Mouse (Mus musculus) cortical plate, adult 2 months (tissue): ENCODE measurements at regions not wholly inside any gene's neighbourhood (a gene's known extent, or its start where the extent isn't known, plus 50 kb on each side); places are given as distances from the start of the nearest gene placed in this dataset.

Experiments
- CTCF ChIP-seq: fragments of 200-500 bp; IDR thresholded peaks from 2 replicates; pipeline ENCODE4 v1.5.1; 2011; ENCODE audit warnings: mild to moderate bottlenecking, control low read depth, low read length; ENCODE audit not compliant: insufficient read depth; ENCODE audit errors: extremely low read depth
- POLR2A ChIP-seq: fragments of 200-500 bp; IDR thresholded peaks from 2 replicates; pipeline ENCODE4 v1.6.1; 2011; ENCODE audit warnings: mild to moderate bottlenecking, low read length, control low read depth; ENCODE audit not compliant: insufficient read depth; ENCODE audit errors: extremely low read depth

DNA sequence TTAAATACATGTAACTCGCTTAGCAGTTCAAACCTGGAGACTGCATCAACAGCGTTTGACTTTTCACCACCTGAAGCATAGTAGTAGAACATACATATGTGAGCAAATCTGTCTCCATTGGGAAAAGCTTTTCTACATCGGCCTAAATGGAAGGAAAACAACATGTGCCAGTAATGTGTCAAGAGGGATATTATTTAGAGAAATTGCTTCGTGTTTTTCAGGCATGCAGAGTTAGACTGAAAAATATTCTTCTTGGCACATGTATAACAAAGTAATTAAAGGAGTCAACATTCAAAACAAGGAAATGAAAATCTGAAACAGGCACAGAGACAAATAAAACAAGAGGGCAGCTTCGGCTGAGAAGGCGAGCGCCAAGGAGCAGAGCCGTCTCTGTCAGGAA, 236.7 kb upstream of the Slc24a2 start:
- TF ChIP-seq CTCF (no peak), POLR2A (no peak)
